Mouse (Mus musculus) ZHBTc4 (cell line): ENCODE measurements at regions not wholly inside any gene's neighbourhood (a gene's known extent, or its start where the extent isn't known, plus 50 kb on each side); places are given as distances from the start of the nearest gene placed in this dataset.
"Not testable (repeated sequence)": the region's sequence is repeated elsewhere in the genome, so short reads cannot be mapped to it uniquely, and the experiment has no call there.

Source experiments
- DNase-seq: peaks from one replicate; pipeline ENCODE4 v3.0.0-alpha.2; 2011; ENCODE audit warnings: low read depth, low spot score

GRCm38 (mm10) chr6:82143496-82143895 is 102.7 kb downstream of the Eva1a start:
- peak; percentile 55 for DNase-seq

- no peak for DNase-seq
Observed at GRCm38 (mm10) chr6:82150051-82150450, 109.2 kb downstream of the Eva1a start.

- DNase-seq: no peak
Observed at GRCm38 (mm10) chr6:82170349-82171080, 129.7 kb downstream of the Eva1a start.

GRCm38 (mm10) chr6:82174943-82175342 is 134.1 kb downstream of the Eva1a start:
- DNase-seq: peak; percentile 89

- no peak for DNase-seq
Observed at GRCm38 (mm10) chr6:82200130-82200529, 159.3 kb downstream of the Eva1a start.

GRCm38 (mm10) chr6:82204821-82205566 is 164.2 kb downstream of the Eva1a start:
- DNase-seq: peak; percentile 60

GRCm38 (mm10) chr6:82237834-82238233 is 164.3 kb upstream of the Tacr1 start:
- DNase-seq: no peak

GRCm38 (mm10) chr6:82240584-82241245 is 161.4 kb upstream of the Tacr1 start:
- no peak for DNase-seq

GRCm38 (mm10) chr6:82247652-82248051 is 154.5 kb upstream of the Tacr1 start:
- DNase-seq: not testable (repeated sequence)

- no peak for DNase-seq
Observed at GRCm38 (mm10) chr6:82284494-82284893, 117.6 kb upstream of the Tacr1 start.

GRCm38 (mm10) chr6:82285233-82285632 is 116.9 kb upstream of the Tacr1 start:
- DNase-seq: no peak

GRCm38 (mm10) chr6:82293507-82293906 is 108.6 kb upstream of the Tacr1 start:
- DNase-seq: peak; percentile 31

GRCm38 (mm10) chr6:82296673-82297328 is 105.3 kb upstream of the Tacr1 start:
- DNase-seq: no peak

GRCm38 (mm10) chr6:82302241-82302640 is 99.9 kb upstream of the Tacr1 start:
- peak; percentile 74 for DNase-seq

GRCm38 (mm10) chr6:82313691-82314090 is 88.4 kb upstream of the Tacr1 start:
- no peak for DNase-seq
